Mouse (Mus musculus): ENCODE results near the gene Slc5a3.

Slc5a3 gene

DNA sequence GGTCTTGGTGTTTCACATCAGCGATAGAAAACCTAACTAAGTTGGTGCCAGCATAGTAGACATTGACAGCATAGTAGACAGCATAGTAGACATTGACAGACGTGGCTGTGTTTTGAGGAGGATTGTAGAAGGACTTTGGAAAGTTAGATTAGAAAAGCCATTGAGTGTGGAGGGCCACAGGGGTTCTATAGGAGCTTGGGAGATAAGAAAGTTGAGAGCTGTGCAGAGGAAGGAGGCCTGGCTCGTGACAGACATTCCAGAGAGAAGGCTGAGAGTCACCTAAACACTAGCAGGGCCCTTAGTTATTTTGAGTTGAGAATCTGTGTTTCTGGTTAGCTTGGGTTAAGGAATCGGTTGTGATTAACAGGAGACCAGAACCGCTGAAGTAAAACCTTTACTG is 69.5 kb downstream of the Slc5a3 start:
- DNase-seq: no peak

DNA sequence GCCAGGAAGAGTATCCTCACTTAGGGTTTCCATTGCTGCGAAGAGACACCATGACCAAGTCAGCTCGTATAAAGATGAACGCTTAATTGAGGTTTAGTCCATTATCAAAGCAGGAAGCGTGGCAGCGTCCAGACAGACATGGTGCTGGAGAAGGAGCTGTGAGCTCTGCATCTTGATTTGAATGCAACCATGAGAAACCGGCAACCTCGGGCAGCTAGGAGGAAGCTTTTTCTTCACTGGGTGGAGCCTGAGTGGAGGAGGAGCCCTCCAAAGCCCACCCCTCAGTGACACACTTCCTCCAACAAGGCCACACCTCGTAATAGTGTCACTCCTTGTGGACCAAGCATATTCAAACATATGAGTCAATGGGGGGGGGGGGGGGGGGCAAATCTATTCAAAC is 71.7 kb downstream of the Slc5a3 start:
- DNase-seq: no peak

DNA sequence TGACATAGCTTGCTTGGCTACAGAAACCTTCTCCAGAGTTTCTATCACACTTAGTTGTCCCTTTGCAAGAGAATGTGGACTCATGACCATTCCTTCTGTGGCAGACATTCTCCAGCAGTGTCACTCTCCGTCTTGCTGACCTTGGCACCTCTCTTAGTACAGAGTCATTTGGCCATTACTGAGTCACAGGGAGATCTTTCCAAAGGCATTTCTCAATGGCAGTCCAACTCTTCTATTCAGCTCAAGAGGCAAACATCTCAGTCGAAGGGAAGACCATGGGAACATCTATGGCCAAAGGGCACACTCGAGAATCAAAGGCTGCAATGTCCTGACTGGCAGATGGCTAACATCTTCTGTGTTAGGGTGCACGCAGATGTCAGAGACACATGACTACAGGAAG is 74.4 kb downstream of the Slc5a3 start:
- DNase-seq: no peak

GRCm38 (mm10) chr16:92134148-92134764 is 76.1 kb downstream of the Slc5a3 start:
- DNase-seq: no peak

DNA sequence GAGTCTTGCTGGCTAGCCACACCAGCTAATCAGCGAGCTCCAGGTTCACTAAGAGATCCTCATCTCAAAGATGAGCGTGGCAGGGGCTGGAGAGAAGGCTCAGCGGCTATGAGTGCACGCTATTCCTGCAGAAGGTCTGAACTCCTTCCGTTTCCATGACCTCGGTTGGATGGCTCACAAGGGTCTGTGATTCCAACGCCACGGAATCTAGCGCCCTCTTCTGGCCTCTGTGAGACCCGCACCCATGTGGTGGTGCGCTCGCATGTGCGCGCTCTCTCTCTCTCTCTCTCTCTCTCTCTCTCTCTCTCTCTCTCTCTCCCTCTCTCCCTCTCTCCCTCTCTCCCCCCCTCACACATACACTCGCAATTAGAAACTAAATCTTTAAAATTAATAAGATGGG is 78.2 kb downstream of the Slc5a3 start:
- no peak for DNase-seq

All from cerebellum, postnatal 36 days (tissue).